Mouse (Mus musculus) embryonic facial prominence, embryonic 10.5 days (tissue): Measurements from ENCODE around the gene Kpnb1. TPM values are rescaled to one million over a fixed set of nuclear protein-coding genes. Genes with fewer than 3 reads are reported as not detected.

Source experiments
- microRNA-seq: library from miRNA; unstranded; fragments of <30 nt; microRNA quantifications from one replicate; pipeline ENCODE4, GENCODE M21; 2017
- polyA plus RNA-seq: library from polyadenylated mRNA; unstranded; fragments of >200 nt; fragmentation: Nextera tagmentation; extraction: Ambion mirVana; gene quantifications from 2 replicates; pipeline ENCODE4 v1.2.1, GENCODE M21; 2016

Kpnb1 gene
- polyA plus RNA-seq, 1 experiment from 2014 or later: 85.9 TPM

Small RNAs within 50 kb of the gene (microRNA-seq; reads per million reads assigned to microRNA genes)
- not detected for gene Mir7235

Other genes starting within 250 kb of the Kpnb1 start
- 32.0 and 34.5 TPM in 2 replicates for gene Pnpo, start 243.9 kb downstream of the Kpnb1 start, polyA plus RNA-seq
- 27.9 and 30.3 TPM in 2 replicates for gene Sp2, start 204.9 kb downstream of the Kpnb1 start, polyA plus RNA-seq
- gene Sp6, start 174.5 kb downstream of the Kpnb1 start, polyA plus RNA-seq: 4.4 and 7.4 TPM in 2 replicates
- 43.5 and 43.8 TPM in 2 replicates for gene Scrn2, start 157.9 kb downstream of the Kpnb1 start, polyA plus RNA-seq
- gene Lrrc46, start 146.5 kb downstream of the Kpnb1 start, polyA plus RNA-seq: 1.2 TPM in 2 replicates
- 86.6 and 89.9 TPM in 2 replicates for gene Mrpl10, start 146.3 kb downstream of the Kpnb1 start, polyA plus RNA-seq
- 9.7 and 10.0 TPM in 2 replicates for gene Osbpl7, start 137.3 kb downstream of the Kpnb1 start, polyA plus RNA-seq
- gene Tbx21, start 72.5 kb downstream of the Kpnb1 start, polyA plus RNA-seq: 0.11 and 0.17 TPM in 2 replicates
- gene Tbkbp1, start 36.4 kb downstream of the Kpnb1 start, polyA plus RNA-seq: 4.7 and 5.1 TPM in 2 replicates
- gene Npepps, start 92.8 kb upstream of the Kpnb1 start, polyA plus RNA-seq: 85.5 and 88.1 TPM in 2 replicates
- 65.7 and 67.0 TPM in 2 replicates for gene Mrpl45, start 127.8 kb upstream of the Kpnb1 start, polyA plus RNA-seq
- 0.05 and 0.07 TPM in 2 replicates for gene Gpr179, start 164.2 kb upstream of the Kpnb1 start, polyA plus RNA-seq
- gene Socs7, start 174.7 kb upstream of the Kpnb1 start, polyA plus RNA-seq: 3.3 TPM in 2 replicates
- 2.4 TPM in 2 replicates for gene Arhgap23, start 227.7 kb upstream of the Kpnb1 start, polyA plus RNA-seq